Mouse (Mus musculus) small intestine, adult 2 months (tissue): Measurements from ENCODE around the gene Mrpl27.

ENCODE experiments used
- CTCF ChIP-seq: fragments of 200-500 bp; IDR thresholded peaks from 2 replicates; pipeline ENCODE4 v1.5.1; 2012; ENCODE audit warnings: low read depth, mild to moderate bottlenecking, control low read depth, inconsistent platforms, low read length, moderate library complexity, mixed read lengths; ENCODE audit not compliant: insufficient replicate concordance, insufficient read length; ENCODE audit errors: extremely low read depth
- POLR2A ChIP-seq: fragments of 200-500 bp; IDR thresholded peaks from 2 replicates; pipeline ENCODE4 v1.6.1; 2012; ENCODE audit warnings: low read depth, mild to moderate bottlenecking, control low read depth, inconsistent platforms, low read length, moderate library complexity

DNA sequence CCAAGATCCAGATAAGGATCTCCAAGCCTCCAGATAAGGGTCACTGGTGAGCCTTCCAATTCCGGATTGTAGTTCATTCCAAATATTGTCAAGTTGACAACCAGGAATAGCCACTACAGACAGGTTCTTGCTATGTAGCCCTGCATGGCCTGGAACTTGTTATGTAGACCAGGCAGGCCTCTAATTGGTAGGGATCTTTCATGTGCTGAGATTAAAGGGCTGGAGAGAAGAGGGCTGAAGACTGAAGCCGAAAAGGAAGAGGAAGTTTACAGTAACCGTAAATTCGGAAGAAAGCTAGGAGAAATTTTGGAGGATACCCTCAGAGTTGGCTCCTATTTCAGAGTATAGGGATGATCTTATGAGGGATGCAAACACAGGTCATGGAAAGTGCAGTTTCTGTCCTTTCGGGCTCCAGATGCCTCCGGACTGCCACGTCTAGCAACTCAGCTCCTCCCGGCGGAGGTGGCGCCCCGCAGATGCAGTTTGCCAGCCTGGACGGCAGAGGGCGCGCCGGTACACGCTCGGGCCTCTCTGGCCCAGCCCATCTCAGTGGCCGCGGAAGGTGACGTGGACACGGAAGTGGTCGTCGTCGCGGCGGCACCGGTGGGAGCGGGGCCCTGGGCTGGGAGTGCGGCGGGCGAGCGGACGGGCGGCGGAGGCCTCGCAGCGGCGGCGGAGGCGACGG is 24.2 kb upstream of the Mrpl27 start, which contains the start of gene Lrrc59:
- TF ChIP-seq CTCF: peak; percentile 85
- peak; percentile 66 for TF ChIP-seq POLR2A
